Mouse (Mus musculus): ENCODE data around the gene Cntnap1. TPM values are rescaled to one million over a fixed set of nuclear protein-coding genes. Genes with fewer than 3 reads are reported as not detected.

Gene Cntnap1
- polyA plus RNA-seq, 1 experiment from 2014 or later: 11.2 TPM

DNA sequence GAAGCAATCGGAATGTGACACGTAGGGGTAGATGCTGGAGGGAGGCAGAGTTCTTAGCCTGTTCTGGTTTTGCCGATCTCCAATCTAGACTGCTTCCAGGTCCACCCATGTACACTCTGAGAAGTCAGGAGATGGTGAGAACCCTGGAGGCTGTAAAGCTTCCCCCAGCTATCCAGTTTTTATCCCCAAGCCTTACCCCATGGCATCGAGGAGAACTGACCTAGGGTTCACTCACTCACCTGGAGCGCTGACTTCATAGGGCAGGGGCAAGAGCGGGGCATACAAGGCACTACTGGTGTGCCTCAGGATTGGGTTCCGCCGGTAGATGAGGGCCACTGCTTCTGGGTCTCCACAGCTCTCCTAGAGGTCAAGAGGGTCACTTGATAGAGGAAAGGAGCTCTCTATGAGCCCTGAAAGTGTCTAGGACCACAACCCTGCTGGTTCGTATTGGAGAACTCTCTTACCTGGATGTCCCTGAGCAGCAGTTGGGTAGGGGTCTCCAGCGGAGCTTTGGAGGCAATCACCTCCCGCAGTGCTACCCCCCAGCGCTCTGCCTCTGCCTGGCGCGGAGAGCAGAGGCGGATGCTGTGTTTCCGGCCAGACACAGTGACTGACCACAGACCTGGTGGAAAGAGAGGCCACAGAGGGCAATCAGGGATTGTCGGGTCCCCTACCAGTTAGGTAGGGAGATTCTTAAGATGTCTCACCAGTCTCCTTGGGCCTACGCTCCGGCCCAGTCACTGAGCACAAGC is 2.9 kb upstream of the Cntnap1 start:
- Histone ChIP-seq H3K4me1 (ENCODE audit: control insufficient read depth, insufficient read depth, low read depth, low read length) (peaks cover 30% of the 10 kb centered on the region), H3K4me3 (ENCODE audit: low read length) (no peak overlapping the region), H3K27ac (ENCODE audit: low read depth, low read length) (no peak overlapping the region), H3K36me3 (ENCODE audit: control insufficient read depth, insufficient read depth, low read length) (peaks cover 11% of the 10 kb centered on the region), H3K27me3 (replicated peaks; ENCODE audit: control insufficient read depth, insufficient read depth, low read length) (peaks cover 53% of the 10 kb centered on the region), H3K9me3 (ENCODE audit: control insufficient read depth, low read length) (no peaks in the 10 kb centered on the region), H3K4me2 (ENCODE audit: low read length) (no peak overlapping the region), H3K9ac (ENCODE audit: low read depth, low read length) (no peak overlapping the region)
- WGBS: 61% methylated on average over 19 of the region's 19 CpGs
- no peak for ATAC-seq

DNA sequence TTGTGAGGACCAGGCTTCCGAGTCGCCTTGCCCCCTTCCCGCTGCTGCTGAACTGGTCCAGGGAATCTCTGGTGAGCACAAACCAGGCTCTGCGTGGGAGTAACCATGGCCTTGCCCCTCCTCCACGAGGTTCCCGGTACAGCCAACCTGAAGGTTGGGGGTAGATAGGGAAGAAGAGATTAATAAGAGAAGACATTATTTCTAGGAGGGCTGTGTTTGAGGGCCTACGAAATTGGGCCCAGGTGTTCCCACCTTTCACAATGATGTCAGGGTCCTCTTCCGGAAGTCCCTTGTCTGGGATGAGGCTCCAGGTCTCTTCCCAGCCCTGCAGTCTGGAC is 2.4 kb upstream of the Cntnap1 start:
- no peak overlapping the region for H3K4me2 ChIP-seq (ENCODE audit: low read length)
- no peaks in the 10 kb centered on the region for H3K9me3 ChIP-seq (ENCODE audit: control insufficient read depth, low read length)
- 59% methylated on average over 8 of the region's 8 CpGs for WGBS
- peaks cover 11% of the 10 kb centered on the region for H3K36me3 ChIP-seq (ENCODE audit: control insufficient read depth, insufficient read depth, low read length)
- H3K27me3 ChIP-seq (replicated peaks; ENCODE audit: control insufficient read depth, insufficient read depth, low read length): peaks cover 50% of the 10 kb centered on the region
- H3K9ac ChIP-seq (ENCODE audit: low read depth, low read length): no peak overlapping the region
- peaks cover 34% of the 10 kb centered on the region for H3K4me1 ChIP-seq (ENCODE audit: control insufficient read depth, insufficient read depth, low read depth, low read length)
- H3K4me3 ChIP-seq (ENCODE audit: low read length): no peak overlapping the region
- no peak for ATAC-seq
- no peak overlapping the region for H3K27ac ChIP-seq (ENCODE audit: low read depth, low read length)

DNA sequence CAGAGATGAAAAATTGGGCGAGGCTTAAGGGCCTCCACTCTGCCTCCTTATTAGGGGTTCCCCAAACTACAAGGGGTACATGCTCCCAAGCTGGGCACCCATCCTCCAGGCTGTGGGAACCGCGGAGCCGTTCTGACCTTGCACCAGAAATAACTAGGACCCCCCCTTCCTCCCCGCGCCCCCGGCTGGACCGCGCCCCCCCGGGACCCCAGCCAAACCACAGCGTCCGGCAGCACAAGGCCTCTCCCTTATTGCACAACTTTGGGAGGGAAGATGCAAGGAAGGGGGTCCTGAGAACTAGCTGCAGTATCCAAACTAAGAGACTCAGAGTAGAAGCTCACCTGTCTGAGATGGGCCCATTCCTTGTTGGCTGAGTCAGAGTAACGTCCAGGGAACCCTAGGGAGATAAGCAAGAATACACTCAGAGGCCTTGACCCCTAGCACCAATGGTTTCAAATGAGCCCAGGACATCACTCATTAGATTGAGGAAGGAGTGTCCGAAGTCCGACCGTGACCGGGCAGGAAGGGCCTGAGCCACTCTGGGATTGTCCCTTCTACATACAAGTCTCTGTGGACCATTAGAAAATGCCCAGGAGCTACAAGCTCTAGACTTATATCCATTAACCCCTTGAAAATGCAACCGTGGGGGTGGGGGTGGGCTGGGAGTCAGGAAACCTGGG is 1.9 kb upstream of the Cntnap1 start:
- Histone ChIP-seq H3K4me3 (ENCODE audit: low read length) (no peak overlapping the region), H3K4me2 (ENCODE audit: low read length) (peak overlapping the region; percentile 90), H3K9ac (ENCODE audit: low read depth, low read length) (no peak overlapping the region), H3K9me3 (ENCODE audit: control insufficient read depth, low read length) (no peaks in the 10 kb centered on the region), H3K36me3 (ENCODE audit: control insufficient read depth, insufficient read depth, low read length) (peaks cover 11% of the 10 kb centered on the region), H3K27ac (ENCODE audit: low read depth, low read length) (no peak overlapping the region), H3K4me1 (ENCODE audit: control insufficient read depth, insufficient read depth, low read depth, low read length) (peaks cover 39% of the 10 kb centered on the region), H3K27me3 (replicated peaks; ENCODE audit: control insufficient read depth, insufficient read depth, low read length) (peaks cover 47% of the 10 kb centered on the region)
- no peak for ATAC-seq
- 55% methylated on average over 16 of the region's 18 CpGs for WGBS

DNA sequence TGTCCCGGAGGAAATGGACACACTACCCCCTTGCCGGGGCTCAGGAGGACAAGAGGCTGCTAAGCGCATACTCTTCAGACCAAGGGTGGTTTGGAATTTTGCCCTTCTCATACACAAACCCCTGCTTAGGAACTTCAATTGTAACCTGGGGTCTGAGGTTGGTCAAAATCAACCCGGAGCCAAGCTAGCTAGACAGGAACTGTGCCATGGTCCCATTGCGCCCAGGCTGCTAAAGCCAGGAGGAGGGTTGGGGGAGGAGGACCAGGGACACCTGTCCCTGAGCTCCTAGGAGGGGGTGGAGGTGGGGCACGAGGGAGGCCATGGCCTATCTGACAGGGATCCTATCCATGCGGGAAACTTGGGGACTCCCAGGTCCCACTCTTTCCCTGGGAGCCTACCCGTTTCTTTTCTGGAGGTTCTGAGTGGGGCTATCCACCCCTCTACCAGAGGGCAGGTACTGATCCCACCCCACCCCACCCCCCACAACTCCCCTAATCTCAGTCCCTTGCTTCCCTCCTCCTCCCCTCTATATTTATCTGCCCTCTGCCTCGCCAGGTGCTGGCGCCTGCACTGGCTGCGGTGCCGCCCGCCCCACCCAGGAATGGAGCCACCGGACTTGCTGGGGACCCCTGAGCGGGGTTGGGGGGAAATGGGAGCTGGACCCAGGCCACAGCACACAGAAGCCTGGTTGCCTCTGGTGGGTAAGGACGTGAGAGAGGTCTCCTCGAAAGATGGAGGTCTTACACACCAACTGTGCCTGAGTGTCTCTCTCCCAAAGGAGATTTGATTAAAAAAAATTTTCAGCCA is 819 bp upstream of the Cntnap1 start:
- peaks cover 47% of the 10 kb centered on the region for H3K4me1 ChIP-seq (ENCODE audit: control insufficient read depth, insufficient read depth, low read depth, low read length)
- H3K27me3 ChIP-seq (replicated peaks; ENCODE audit: control insufficient read depth, insufficient read depth, low read length): peaks cover 41% of the 10 kb centered on the region
- ATAC-seq: no peak

DNA sequence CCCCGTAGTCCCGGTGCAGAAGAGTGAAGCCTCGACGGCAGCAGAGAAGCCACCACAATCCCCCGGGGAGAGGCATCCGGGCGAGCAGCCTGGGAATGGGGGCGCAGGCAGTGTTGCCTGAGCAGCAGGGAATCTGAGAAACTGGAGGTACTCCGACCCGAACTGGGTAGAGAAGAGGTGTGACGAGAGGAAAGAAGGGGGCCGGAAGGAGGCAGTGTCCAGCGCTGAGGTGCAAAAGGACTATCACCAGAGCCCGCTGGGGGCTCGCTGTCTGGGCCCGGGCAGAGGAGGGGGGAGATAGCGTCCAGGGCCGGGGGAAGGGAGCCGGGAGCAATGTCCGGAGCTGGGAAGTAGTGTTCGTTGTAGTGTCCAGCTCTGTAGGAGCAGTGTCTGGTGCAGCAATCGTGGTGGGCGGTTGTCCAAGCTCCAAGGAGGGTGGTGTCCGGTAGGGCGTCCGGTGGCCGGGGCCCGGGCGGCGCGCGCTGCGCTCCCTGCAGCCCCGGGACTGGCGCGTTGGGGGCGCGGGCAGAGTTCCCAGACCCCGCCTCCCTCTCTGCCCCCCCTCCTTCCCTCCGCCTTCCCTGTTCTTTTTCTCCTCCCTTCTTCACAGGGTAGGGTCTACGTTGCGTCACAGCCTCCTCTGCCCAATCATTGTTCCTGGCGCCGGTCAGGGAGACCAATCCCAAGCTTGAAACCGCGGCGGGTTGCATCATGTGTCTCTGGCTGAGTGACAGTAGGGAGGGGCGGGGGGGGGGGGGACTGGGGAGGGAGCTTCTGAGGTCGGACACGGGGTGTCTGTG is 688 bp downstream of the Cntnap1 start, which contains the start of gene Plekhh3:
Plekhh3 (minus strand) TSS at position 541 of the 800 bp plus-strand sequence.
- Histone ChIP-seq H3K9ac (ENCODE audit: low read depth, low read length) (peak within 1 kb of the TSS; percentile 78), H3K27me3 (replicated peaks; ENCODE audit: control insufficient read depth, insufficient read depth, low read length) (peaks cover 27% of the 10 kb centered on the region), H3K27ac (ENCODE audit: low read depth, low read length) (peak within 1 kb of the TSS; percentile 85), H3K9me3 (ENCODE audit: control insufficient read depth, low read length) (no peaks in the 10 kb centered on the region), H3K36me3 (ENCODE audit: control insufficient read depth, insufficient read depth, low read length) (peaks cover 8% of the 10 kb centered on the region), H3K4me1 (ENCODE audit: control insufficient read depth, insufficient read depth, low read depth, low read length) (peaks cover 57% of the 10 kb centered on the region), H3K4me3 (ENCODE audit: low read length) (peak within 1 kb of the TSS; percentile 69), H3K4me2 (ENCODE audit: low read length) (peak within 1 kb of the TSS; percentile 90)
- under 1% methylated on average over 37 of the region's 50 CpGs for WGBS
- peak; percentile 96 for ATAC-seq

More for the DNA sequence above, 819 bp upstream of the Cntnap1 start:
- no peaks in the 10 kb centered on the region for H3K9me3 ChIP-seq (ENCODE audit: control insufficient read depth, low read length)
- H3K4me2 ChIP-seq (ENCODE audit: low read length): peak overlapping the region; percentile 90
- H3K36me3 ChIP-seq (ENCODE audit: control insufficient read depth, insufficient read depth, low read length): peaks cover 11% of the 10 kb centered on the region
- no peak overlapping the region for H3K27ac ChIP-seq (ENCODE audit: low read depth, low read length)
- H3K4me3 ChIP-seq (ENCODE audit: low read length): peak overlapping the region; percentile 69
- 15% methylated on average over 17 of the region's 17 CpGs for WGBS
- peak overlapping the region; percentile 78 for H3K9ac ChIP-seq (ENCODE audit: low read depth, low read length)

DNA sequence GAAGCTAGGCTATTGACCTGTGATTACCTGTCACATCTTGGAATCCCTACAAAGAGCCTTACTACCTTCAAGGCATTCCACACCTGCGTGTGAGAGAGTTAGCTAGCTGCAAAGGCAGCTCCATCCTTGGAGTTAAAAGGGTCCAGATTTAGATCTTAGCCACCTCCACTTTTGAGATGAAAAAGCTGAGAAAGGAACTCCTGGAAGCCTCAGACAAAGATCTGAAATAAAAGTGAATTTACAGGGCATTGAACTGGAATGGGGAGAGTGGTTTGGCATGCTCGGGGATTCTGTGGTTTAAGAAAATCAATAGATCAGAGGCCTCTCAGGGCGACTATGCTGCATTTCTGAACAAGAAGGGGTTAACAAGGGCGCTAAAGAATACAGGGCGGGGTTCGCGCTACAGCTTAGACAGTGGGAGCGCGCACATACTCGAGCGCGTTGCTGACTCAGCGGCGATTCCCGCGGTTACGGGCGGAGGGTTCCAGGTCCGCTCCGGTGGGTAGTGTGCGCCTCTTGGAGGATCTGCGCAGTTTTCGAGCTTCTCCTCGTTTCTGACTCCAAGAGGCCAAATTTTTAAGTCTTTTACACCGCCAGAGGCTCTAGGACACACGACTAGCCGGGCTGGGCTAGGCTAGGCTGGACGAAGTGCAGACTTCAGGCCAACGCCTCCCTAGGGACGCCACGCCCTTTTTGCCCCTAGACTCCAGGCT is 1.6 kb downstream of the Cntnap1 start:
- Histone ChIP-seq H3K27ac (ENCODE audit: low read depth, low read length) (peak overlapping the region; percentile 85), H3K4me3 (ENCODE audit: low read length) (peak overlapping the region; percentile 54), H3K4me2 (ENCODE audit: low read length) (peak overlapping the region; percentile 78), H3K4me1 (ENCODE audit: control insufficient read depth, insufficient read depth, low read depth, low read length) (peaks cover 62% of the 10 kb centered on the region), H3K9me3 (ENCODE audit: control insufficient read depth, low read length) (no peaks in the 10 kb centered on the region), H3K36me3 (ENCODE audit: control insufficient read depth, insufficient read depth, low read length) (peaks cover 8% of the 10 kb centered on the region), H3K27me3 (replicated peaks; ENCODE audit: control insufficient read depth, insufficient read depth, low read length) (peaks cover 19% of the 10 kb centered on the region), H3K9ac (ENCODE audit: low read depth, low read length) (peak overlapping the region; percentile 68)
- ATAC-seq: peak; percentile 14
- WGBS: under 1% methylated on average over 31 of the region's 31 CpGs

DNA sequence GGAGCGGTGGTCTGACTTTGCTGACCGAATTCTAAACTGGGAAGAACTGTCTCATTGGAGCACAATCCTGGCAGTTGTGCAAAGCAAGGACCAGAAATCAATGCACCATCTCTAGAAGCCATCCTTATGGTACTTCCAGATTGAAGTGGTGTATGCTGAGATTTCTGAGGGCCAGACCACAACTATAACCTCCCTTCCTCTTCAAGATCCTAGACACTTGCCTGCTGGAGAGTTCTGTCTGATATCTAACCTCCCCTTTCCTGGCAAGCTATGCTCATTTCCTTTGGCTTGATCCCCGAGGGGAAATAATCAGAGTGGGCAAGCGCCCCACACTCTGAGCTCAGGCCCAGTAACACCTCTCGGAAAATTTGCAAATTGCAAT is 2.1 kb downstream of the Cntnap1 start:
- 5% methylated on average over 5 of the region's 5 CpGs for WGBS
- H3K4me3 ChIP-seq (ENCODE audit: low read length): peak overlapping the region; percentile 54
- H3K9me3 ChIP-seq (ENCODE audit: control insufficient read depth, low read length): no peaks in the 10 kb centered on the region
- H3K4me2 ChIP-seq (ENCODE audit: low read length): peak overlapping the region; percentile 78
- peaks cover 67% of the 10 kb centered on the region for H3K4me1 ChIP-seq (ENCODE audit: control insufficient read depth, insufficient read depth, low read depth, low read length)
- peak overlapping the region; percentile 68 for H3K9ac ChIP-seq (ENCODE audit: low read depth, low read length)
- ATAC-seq: no peak
- peaks cover 13% of the 10 kb centered on the region for H3K27me3 ChIP-seq (replicated peaks; ENCODE audit: control insufficient read depth, insufficient read depth, low read length)
- peaks cover 3% of the 10 kb centered on the region for H3K36me3 ChIP-seq (ENCODE audit: control insufficient read depth, insufficient read depth, low read length)
- H3K27ac ChIP-seq (ENCODE audit: low read depth, low read length): peak overlapping the region; percentile 85

DNA sequence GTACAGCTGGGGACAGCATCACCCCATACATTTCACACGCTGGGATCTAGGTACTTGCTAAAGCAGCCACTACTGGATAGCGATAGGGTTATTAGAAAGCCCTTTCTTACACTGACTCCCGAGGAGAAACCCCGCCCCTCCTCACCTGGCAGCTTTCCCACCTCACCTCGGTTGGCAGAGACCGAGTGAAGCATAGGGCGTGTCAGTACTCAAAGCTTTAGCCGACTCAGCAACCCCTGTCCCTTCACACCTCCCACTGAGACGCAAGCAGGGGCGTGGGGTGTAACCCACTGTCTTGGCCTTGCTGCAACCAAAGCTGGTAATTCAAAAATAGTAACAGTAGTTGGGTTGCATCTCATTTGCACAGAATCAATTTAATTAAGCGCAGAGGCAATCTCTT is 2.8 kb downstream of the Cntnap1 start:
- Histone ChIP-seq H3K9me3 (ENCODE audit: control insufficient read depth, low read length) (no peaks in the 10 kb centered on the region), H3K4me2 (ENCODE audit: low read length) (peak overlapping the region; percentile 77), H3K27ac (ENCODE audit: low read depth, low read length) (no peak overlapping the region), H3K9ac (ENCODE audit: low read depth, low read length) (peak overlapping the region; percentile 31; the same call in 1 of the 2 replicates), H3K27me3 (replicated peaks; ENCODE audit: control insufficient read depth, insufficient read depth, low read length) (peaks cover 11% of the 10 kb centered on the region), H3K4me3 (ENCODE audit: low read length) (no peak overlapping the region), H3K36me3 (ENCODE audit: control insufficient read depth, insufficient read depth, low read length) (no peaks in the 10 kb centered on the region), H3K4me1 (ENCODE audit: control insufficient read depth, insufficient read depth, low read depth, low read length) (peaks cover 73% of the 10 kb centered on the region)
- no peak for ATAC-seq
- 6% methylated on average over 11 of the region's 11 CpGs for WGBS

Measured in hindbrain, embryonic 16.5 days (tissue).